Mouse (Mus musculus) heart, embryonic 16.5 days (tissue): ENCODE results near the gene Zfp618. TPM values are rescaled to one million over a fixed set of nuclear protein-coding genes. Genes with fewer than 3 reads are reported as not detected.

ENCODE experiments used
- ATAC-seq: fragments of 200-750 bp; cut with Nextera tagmentation; replicated peaks from 2 replicates; pipeline ENCODE4 v1.8.0; 2017; ENCODE audit warnings: moderate number of reproducible peaks; ENCODE audit not compliant: insufficient read depth, low FRiP score; ENCODE audit errors: extremely low read depth
- H3K27ac ChIP-seq: fragments of 300-500 bp; sonication (generic); 2 replicates; pipeline ENCODE4 v1.5.1; 2014; ENCODE audit warnings: mild to moderate bottlenecking, low read length, control low read depth, moderate library complexity
- H3K27me3 ChIP-seq: fragments of 300-500 bp; sonication (generic); 2 replicates; pipeline ENCODE4 v1.6.1; 2014; ENCODE audit warnings: low read length, mixed read lengths; ENCODE audit not compliant: control insufficient read depth, insufficient read depth
- H3K36me3 ChIP-seq: fragments of 300-500 bp; sonication (generic); 2 replicates; pipeline ENCODE4 v1.6.1; 2014; ENCODE audit not compliant: control insufficient read depth, insufficient read depth
- H3K4me1 ChIP-seq: fragments of 300-500 bp; sonication (generic); 2 replicates; pipeline ENCODE4 v1.6.1; 2014; ENCODE audit warnings: low read length, mixed read lengths; ENCODE audit not compliant: control insufficient read depth, insufficient read depth
- H3K4me2 ChIP-seq: fragments of 300-500 bp; sonication (generic); 2 replicates; pipeline ENCODE4 v1.6.1; 2014; ENCODE audit warnings: low read depth, mild to moderate bottlenecking, control low read depth, low read length
- H3K4me3 ChIP-seq: fragments of 300-500 bp; sonication (generic); 2 replicates; pipeline ENCODE4 v1.5.1; 2014; ENCODE audit warnings: mild to moderate bottlenecking, control low read depth, low read length
- H3K9ac ChIP-seq: fragments of 300-500 bp; sonication (generic); 2 replicates; pipeline ENCODE4 v1.6.1; 2014; ENCODE audit warnings: low read length, control low read depth
- H3K9me3 ChIP-seq: fragments of 300-500 bp; sonication (generic); replicated peaks from 2 replicates; pipeline ENCODE4 v1.6.1; 2016; ENCODE audit warnings: low read length; ENCODE audit not compliant: control insufficient read depth
- WGBS: fragments of 180-500 bp; shearing (Covaris S2); extraction: QIAGEN DNeasy Blood & Tissue Kit; methylation state at CpG from one replicate; pipeline ENCODE4 v1.1.7; 2014; 5-methylcytosine and 5-hydroxymethylcytosine counted together
- polyA plus RNA-seq: library from polyadenylated mRNA; unstranded; fragments of >200 nt; fragmentation: Nextera tagmentation; extraction: Ambion mirVana; gene quantifications from 2 replicates; pipeline ENCODE4 v1.2.1, GENCODE M21; 2015

Gene Zfp618
- polyA plus RNA-seq, 1 experiment from 2014 or later: 12.5 TPM

DNA sequence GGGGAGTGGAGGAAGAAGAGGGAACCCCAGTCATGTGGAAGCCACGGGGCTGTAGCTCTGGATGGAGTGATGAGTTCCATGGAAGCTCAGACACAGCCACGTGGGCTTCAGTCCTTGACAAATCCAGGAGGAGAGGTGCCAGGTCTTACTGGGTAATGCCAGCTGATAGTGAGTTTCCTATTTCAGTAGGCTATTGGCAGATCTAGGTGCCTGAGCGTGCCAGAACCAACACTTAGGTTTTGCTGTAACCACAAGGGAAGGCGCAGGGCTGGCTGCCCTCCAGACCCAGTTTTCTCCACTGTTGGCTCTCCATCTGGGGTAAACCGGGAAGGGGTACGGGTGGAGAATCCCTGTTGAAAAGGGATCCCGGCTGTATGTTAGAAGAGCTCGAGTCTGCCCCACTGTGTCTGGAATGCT, 119.1 kb downstream of the Zfp618 start:
- H3K27me3 ChIP-seq: no peaks in the 10 kb centered on the region
- ATAC-seq: peak; percentile 77
- no peak overlapping the region for H3K9ac ChIP-seq
- no peak overlapping the region for H3K4me2 ChIP-seq
- H3K27ac ChIP-seq: no peak overlapping the region
- H3K36me3 ChIP-seq: peaks cover 4% of the 10 kb centered on the region; the same call in 1 of the 2 replicates
- no peak overlapping the region for H3K4me3 ChIP-seq
- 47% methylated on average over 8 of the region's 8 CpGs for WGBS
- H3K4me1 ChIP-seq: no peaks in the 10 kb centered on the region; the same call in 1 of the 2 replicates
- H3K9me3 ChIP-seq: no peaks in the 10 kb centered on the region

DNA sequence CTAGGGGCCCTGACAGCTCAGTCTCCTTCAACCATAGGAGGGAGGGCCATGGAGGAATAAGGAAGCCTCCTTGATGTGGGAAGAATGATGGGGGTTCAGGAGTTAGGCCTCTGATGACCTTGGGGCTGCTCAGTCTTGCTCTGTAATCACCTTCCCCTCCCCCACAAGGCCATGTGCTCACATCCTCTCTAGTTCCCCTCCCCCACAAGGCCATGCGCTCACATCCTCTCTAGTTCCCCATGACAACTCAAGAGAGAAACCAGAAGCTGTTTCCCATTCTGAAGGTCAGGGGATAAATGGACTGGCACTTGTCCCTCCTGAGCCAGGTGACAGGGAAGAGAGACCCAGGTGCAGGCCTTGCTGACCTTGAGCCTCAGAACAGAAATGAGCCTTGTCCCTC, 124.1 kb downstream of the Zfp618 start:
- Histone ChIP-seq H3K4me3 (no peak overlapping the region), H3K27ac (no peak overlapping the region), H3K9me3 (no peaks in the 10 kb centered on the region), H3K9ac (no peak overlapping the region), H3K4me2 (no peak overlapping the region), H3K27me3 (no peaks in the 10 kb centered on the region), H3K4me1 (peaks cover 7% of the 10 kb centered on the region), H3K36me3 (0 out of 2 replicates have a peak, but pooled peaks cover 7% of the 10 kb centered on the region)
- ATAC-seq: no peak
- 27% methylated on average over 1 of the region's 1 CpGs for WGBS

DNA sequence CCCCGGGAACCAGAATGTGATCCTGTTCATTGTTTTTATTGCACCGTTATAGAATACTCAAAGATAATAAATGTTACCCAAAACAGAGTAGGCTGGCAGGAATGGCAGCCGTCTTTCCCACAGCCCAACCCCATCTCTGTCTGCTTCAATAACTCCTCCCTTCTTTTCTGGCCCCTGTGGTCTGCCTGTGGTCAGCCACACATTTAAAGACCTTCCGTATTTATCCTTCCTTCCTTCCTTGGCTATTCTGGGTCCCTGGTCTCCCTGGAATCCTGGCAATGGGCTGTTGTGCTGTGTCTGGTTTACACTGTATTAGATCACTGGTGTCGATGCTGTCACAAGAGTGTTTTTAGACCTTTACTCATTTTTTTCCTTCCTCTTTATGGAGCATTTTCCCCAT, 125.8 kb downstream of the Zfp618 start:
- 66% methylated on average over 5 of the region's 5 CpGs for WGBS
- Histone ChIP-seq H3K4me2 (no peak overlapping the region), H3K4me3 (no peak overlapping the region), H3K9ac (no peak overlapping the region), H3K36me3 (0 out of 2 replicates have a peak, but pooled peaks cover 7% of the 10 kb centered on the region), H3K27ac (no peak overlapping the region), H3K4me1 (peaks cover 7% of the 10 kb centered on the region), H3K27me3 (no peaks in the 10 kb centered on the region), H3K9me3 (no peaks in the 10 kb centered on the region)
- ATAC-seq: no peak

DNA sequence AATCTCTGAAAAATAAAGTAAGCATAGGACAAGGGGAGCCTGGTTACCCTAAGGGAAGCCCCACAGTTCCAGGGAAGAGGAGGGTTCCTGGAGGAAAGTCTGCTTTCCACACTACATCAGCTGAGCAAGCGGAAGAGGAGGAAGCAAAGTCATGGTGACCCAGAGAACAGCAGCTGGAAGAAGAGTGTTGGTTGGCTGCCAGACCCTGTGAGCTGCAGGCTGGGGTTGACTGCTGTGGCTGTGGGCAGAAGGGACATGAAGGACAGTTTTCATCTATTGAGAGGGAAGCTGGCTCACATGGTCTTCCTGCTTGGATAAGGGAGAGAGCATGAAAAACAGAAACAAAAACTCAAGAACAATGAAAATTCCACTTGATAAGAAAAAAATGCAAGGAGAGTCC, 132.2 kb downstream of the Zfp618 start:
- Histone ChIP-seq H3K9ac (no peak overlapping the region), H3K36me3 (peaks cover 2% of the 10 kb centered on the region; the same call in 1 of the 2 replicates), H3K27me3 (no peaks in the 10 kb centered on the region), H3K27ac (peak overlapping the region; percentile 68), H3K4me1 (peaks cover 6% of the 10 kb centered on the region), H3K4me3 (no peak overlapping the region), H3K9me3 (0 out of 2 replicates have a peak, but pooled peaks cover 2% of the 10 kb centered on the region), H3K4me2 (no peak overlapping the region)
- 27% methylated on average over 1 of the region's 1 CpGs for WGBS
- ATAC-seq: peak; percentile 86

DNA sequence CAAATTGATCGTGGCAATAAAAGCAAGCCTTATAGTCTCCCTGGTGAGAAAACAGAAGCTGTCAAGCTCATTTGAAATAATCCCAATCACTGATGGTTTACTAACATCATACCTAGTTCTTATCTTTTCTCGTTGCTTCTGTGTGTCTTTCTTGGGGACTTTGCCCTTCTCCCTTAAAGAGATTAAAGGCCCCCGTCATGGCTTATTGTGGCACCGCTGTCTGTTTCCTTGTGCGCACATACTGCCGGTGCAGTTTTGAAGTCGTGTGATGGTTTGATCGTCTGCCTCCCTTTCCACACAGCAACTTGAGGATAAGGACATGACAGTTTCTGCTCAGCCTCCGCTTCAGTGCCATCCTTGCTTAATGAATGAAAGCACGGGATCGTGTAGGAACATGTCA, 135.1 kb downstream of the Zfp618 start:
- H3K27ac ChIP-seq: no peak overlapping the region
- H3K9ac ChIP-seq: no peak overlapping the region
- no peak overlapping the region for H3K4me2 ChIP-seq
- H3K36me3 ChIP-seq: peaks cover 4% of the 10 kb centered on the region
- 0 out of 2 replicates have a peak, but pooled peaks cover 2% of the 10 kb centered on the region for H3K9me3 ChIP-seq
- H3K27me3 ChIP-seq: no peaks in the 10 kb centered on the region
- peaks cover 4% of the 10 kb centered on the region; the same call in 1 of the 2 replicates for H3K4me1 ChIP-seq
- no peak for ATAC-seq
- 89% methylated on average over 11 of the region's 11 CpGs for WGBS
- no peak overlapping the region for H3K4me3 ChIP-seq

DNA sequence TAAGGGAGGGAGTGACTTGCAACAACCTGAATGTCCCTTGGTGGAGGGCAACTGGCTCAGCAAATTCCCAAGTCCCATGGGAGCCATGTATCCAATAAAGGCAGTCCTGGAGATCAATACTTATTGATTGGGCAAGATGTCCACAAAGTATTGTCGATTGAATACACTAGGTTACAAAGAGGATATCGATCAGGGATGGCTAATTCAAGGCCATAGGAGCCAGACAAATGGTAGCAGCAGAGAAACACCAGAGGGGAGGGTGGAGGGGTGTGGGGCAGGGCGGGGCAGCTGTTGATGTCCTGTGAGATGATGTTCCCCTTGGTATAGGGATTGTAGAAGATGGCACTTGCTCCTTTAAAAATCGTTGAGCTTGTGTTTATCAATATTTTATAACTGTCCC, 136.7 kb downstream of the Zfp618 start:
- Histone ChIP-seq H3K9me3 (0 out of 2 replicates have a peak, but pooled peaks cover 2% of the 10 kb centered on the region), H3K27ac (no peak overlapping the region), H3K4me1 (peaks cover 4% of the 10 kb centered on the region; the same call in 1 of the 2 replicates), H3K36me3 (peaks cover 4% of the 10 kb centered on the region), H3K4me3 (no peak overlapping the region), H3K27me3 (no peaks in the 10 kb centered on the region), H3K4me2 (no peak overlapping the region), H3K9ac (no peak overlapping the region)
- 82% methylated on average over 4 of the region's 4 CpGs for WGBS
- no peak for ATAC-seq

DNA sequence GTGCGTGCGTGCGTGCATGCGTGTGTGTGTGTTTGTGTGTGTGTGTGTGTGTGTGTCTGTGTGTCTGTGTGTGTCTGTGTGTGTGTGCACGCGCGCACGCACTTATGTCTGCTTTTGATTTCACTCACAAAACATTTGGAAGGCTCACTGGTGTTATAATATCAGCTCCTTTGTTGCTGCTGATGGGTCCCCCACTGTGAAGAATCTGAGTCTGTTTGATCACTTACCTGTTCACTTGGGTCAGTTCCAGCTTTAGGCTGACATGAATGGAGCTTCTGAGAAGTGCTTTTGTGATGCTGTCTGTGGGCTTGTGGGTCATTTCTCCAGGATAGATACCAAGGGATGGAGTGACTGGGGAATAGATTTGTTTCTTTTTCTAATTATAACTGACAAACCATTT, 140.3 kb downstream of the Zfp618 start:
- Histone ChIP-seq H3K4me2 (no peak overlapping the region), H3K4me1 (no peaks in the 10 kb centered on the region), H3K4me3 (no peak overlapping the region), H3K27me3 (no peaks in the 10 kb centered on the region), H3K9ac (no peak overlapping the region), H3K36me3 (peaks cover 9% of the 10 kb centered on the region), H3K9me3 (no peaks in the 10 kb centered on the region), H3K27ac (no peak overlapping the region)
- no peak for ATAC-seq
- 94% methylated on average over 8 of the region's 8 CpGs for WGBS

DNA sequence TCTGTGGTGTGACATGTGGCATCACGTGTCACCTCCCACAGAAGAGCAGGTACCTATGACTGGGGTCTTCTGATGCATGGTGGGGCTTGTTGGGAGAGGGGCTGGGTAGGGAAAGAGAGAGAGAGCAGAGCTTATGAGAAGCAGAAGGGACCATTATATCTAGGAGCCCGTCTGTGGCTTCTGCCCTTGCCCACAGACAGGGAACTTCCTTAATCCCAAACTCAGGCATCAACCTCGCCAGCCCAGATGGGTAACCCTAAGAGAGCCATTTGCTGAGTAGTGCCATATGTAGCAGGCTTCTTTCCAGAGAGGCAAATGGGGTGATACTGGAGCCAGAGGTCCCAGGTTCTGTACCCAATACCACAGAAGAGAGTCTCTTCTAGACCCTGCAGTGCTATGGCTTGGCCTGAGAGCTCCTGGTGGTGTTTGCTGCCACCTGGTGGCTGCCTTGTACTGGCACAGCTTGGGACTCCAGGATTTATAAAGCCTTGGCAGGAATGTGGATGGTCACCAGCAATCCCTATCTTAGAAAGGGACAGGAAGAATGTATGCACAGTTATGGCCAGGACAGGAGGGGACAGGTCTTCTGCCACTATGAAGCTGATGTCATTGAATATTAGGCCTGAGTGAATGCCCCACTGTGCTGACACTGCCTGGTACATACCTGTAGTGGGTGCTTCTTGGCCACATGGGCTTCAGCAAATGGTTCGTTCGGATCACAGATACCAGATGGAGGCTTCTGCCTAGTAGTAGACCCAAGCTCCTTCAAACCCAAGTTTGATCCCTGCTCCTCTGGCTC, 153.5 kb downstream of the Zfp618 start:
- WGBS: 86% methylated on average over 5 of the region's 5 CpGs
- no peaks in the 10 kb centered on the region for H3K27me3 ChIP-seq

DNA sequence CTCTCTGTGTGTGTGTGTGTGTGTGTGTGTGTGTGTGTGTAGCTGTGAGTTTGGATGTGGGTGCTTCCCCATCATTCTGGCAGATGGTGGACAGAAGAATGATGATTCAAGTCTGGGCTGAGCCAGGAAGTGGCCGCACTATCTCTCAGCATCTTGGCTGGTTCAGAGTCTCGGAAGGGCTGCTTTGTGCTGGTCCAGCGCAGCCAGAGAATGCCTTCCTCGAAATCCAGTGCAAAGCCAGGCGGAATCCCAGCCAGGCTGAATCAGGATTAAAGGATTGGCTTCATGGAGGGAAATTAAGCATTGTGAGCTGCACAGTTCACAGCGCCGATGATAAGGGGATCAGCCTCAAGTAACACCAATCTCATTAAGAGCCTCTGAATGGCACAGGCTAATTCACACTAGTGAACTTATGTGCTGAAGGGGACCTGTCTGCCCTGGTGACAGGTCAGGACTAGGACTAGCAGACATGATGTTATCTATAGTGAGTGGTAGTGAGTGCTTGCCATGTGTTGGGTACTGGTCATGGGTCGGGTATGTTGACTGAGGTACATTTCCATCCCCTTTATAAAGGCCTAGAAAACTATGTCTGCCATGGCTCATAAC, 159.6 kb downstream of the Zfp618 start:
- peaks cover 12% of the 10 kb centered on the region for H3K36me3 ChIP-seq
- no peaks in the 10 kb centered on the region for H3K4me1 ChIP-seq
- WGBS: 74% methylated on average over 8 of the region's 8 CpGs
- H3K4me2 ChIP-seq: no peak overlapping the region
- 0 out of 2 replicates have a peak, but pooled peaks cover 2% of the 10 kb centered on the region for H3K9me3 ChIP-seq
- H3K4me3 ChIP-seq: no peak overlapping the region
- no peak overlapping the region for H3K9ac ChIP-seq
- ATAC-seq: no peak
- no peaks in the 10 kb centered on the region for H3K27me3 ChIP-seq
- H3K27ac ChIP-seq: no peak overlapping the region

More for the DNA sequence above, 153.5 kb downstream of the Zfp618 start:
- Histone ChIP-seq H3K9me3 (0 out of 2 replicates have a peak, but pooled peaks cover 2% of the 10 kb centered on the region), H3K4me3 (no peak overlapping the region), H3K4me1 (no peaks in the 10 kb centered on the region), H3K4me2 (no peak overlapping the region), H3K9ac (no peak overlapping the region), H3K27ac (no peak overlapping the region), H3K36me3 (peaks cover 12% of the 10 kb centered on the region)
- peak; percentile 72 for ATAC-seq
